Mouse (Mus musculus): ENCODE measurements around the gene Rbm15. TPM values are rescaled to one million over a fixed set of nuclear protein-coding genes. Genes with fewer than 3 reads are reported as not detected.

Gene Rbm15
- polyA plus RNA-seq, 1 experiment from 2014 or later = 6.8 TPM

Other genes with a start within 250 kb of the Rbm15 start
- gene Kcna2, start 232.5 kb downstream of the Rbm15 start, polyA plus RNA-seq (2015; fragmentation: Nextera tagmentation; extraction: Ambion mirVana) = 1.7 and 1.9 TPM in 2 replicates
- gene Kcna10, start 150.6 kb downstream of the Rbm15 start, polyA plus RNA-seq (2015; fragmentation: Nextera tagmentation; extraction: Ambion mirVana) = not detected in 2 replicates
- 0.27 TPM in 1 of 2 replicates, not detected in the other for gene Cym, start 111.9 kb downstream of the Rbm15 start, polyA plus RNA-seq (2015; fragmentation: Nextera tagmentation; extraction: Ambion mirVana)
- not detected in 2 replicates for gene A630076J17Rik, start 103.1 kb downstream of the Rbm15 start, polyA plus RNA-seq (2015; fragmentation: Nextera tagmentation; extraction: Ambion mirVana)
- gene Prok1, start 94.0 kb downstream of the Rbm15 start, polyA plus RNA-seq (2015; fragmentation: Nextera tagmentation; extraction: Ambion mirVana) = 0.08 and 0.10 TPM in 2 replicates
- gene Lamtor5, start 54.8 kb downstream of the Rbm15 start, polyA plus RNA-seq (2015; fragmentation: Nextera tagmentation; extraction: Ambion mirVana) = 177 and 189 TPM in 2 replicates
- gene Slc16a4, start 42.4 kb downstream of the Rbm15 start, polyA plus RNA-seq (2015; fragmentation: Nextera tagmentation; extraction: Ambion mirVana) = 2.3 and 2.8 TPM in 2 replicates
- gene Kcnc4, start 125.9 kb upstream of the Rbm15 start, polyA plus RNA-seq (2015; fragmentation: Nextera tagmentation; extraction: Ambion mirVana) = 8.8 and 9.1 TPM in 2 replicates
- 16.6 and 19.2 TPM in 2 replicates for gene Slc6a17, start 184.3 kb upstream of the Rbm15 start, polyA plus RNA-seq (2015; fragmentation: Nextera tagmentation; extraction: Ambion mirVana)
- gene Ubl4b, start 221.4 kb upstream of the Rbm15 start, polyA plus RNA-seq (2015; fragmentation: Nextera tagmentation; extraction: Ambion mirVana) = not detected in 2 replicates

Measured in midbrain, embryonic 15.5 days (tissue).